Mouse (Mus musculus): ENCODE results near the gene Zfp607b.

Gene Zfp607b

DNA sequence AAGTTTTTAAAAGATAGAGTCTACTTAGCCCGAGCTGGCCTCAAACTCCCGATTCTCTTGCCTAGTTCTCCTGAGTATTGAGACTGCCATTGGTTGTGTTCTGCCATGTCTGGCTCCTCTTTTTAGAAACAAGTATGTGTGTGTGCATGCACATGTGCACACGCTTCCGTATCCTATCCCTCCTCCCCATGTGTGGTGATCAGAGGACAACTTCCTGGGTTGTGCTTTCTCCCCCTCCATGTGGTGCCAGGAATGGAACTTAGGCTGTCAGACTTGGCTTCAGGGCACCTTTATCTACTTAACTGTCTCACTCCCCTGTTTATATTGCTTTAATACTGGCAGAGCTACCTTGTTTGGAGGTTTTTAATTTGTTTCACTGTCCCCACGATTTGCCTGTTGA, 3.9 kb upstream of the Zfp607b start:
- no peak for DNase-seq (ENCODE audit: low read depth, low spot score)

DNA sequence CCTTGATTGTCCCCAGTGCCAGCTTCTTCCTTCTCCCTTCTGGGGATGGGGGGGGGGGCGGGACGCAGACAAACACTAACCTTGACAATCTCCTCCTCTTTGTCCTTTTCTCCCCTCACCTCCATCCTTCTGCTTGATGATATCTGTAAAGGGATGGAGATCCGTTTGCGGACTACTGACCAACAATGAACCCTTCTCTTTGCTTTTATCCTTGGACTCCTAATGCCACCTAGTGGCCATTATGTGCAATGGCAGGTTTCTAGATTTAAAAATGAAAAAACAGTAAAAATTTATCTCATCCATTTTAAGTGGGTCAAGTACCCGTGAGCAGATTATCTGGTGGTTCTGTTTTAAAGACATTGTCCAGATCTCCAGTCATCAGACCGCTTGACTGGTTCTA, 3.5 kb upstream of the Zfp607b start:
- DNase-seq (ENCODE audit: low read depth, low spot score) = peak; percentile 54

DNA sequence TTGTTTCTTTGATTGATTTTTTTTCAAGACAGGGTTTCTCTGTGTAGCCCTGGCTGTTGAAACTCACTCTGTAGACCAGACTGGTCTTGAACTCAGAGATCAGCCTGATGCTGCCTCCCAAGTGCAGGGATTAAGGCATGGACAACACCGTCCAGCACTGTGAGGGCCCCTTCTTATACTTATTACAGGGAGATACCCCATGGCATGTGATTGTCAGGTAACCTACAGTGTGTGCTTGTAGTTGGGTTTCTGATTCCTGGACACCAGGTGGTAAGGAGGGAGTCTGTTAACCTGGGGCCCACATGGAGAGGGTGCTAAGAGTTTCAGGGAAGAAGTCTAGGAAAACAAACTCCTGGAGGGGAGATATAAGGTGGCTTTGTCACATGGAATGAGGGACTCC, 2.1 kb upstream of the Zfp607b start:
- no peak for DNase-seq (ENCODE audit: low read depth, low spot score)

DNA sequence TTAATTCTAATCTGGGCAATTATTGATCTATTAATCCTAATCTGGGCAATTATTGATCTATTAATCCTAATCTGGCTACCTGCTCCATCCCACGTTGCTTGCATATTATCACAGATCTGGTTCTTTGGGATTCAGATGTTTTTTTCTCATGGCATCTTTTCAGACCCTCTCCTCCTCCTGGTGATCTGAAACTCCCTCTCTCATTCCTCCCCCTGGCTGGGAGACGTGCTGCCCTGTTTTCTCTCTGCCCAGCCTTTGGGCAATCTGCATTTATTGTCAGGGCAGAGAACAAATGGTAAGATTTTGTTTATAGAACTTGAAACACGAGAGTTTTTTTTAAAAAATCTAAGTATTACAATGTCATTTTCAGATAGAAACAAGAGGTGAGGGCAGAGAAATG, 1.3 kb upstream of the Zfp607b start:
- no peak for DNase-seq (ENCODE audit: low read depth, low spot score)

DNA sequence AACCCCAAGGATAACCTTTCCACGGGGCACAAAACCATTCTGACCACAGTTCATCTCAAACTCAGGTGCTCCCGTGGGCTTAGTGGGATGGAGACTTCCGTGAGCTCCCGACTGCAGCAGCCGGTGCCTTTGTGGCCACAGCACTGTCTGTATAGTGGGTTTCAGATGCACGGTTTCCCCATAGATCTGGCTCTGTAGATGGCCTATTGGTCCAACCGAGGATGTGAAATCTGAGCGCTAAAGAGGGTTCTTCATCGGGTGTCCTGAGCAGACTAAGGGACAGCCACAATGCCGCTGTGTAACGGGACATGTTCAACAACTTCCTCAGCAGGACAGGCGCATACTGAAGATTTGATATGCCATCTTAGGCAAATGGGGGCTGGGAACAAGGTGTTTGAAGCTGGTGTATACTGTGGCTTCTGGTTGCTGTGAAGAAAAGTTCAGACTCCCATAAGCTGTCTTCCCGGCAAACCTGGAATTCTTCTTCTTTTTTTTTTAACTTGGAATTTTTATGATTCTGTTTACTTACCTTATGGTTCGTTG, 823 bp upstream of the Zfp607b start:
- DNase-seq (ENCODE audit: low read depth, low spot score) = peak; percentile 24

DNA sequence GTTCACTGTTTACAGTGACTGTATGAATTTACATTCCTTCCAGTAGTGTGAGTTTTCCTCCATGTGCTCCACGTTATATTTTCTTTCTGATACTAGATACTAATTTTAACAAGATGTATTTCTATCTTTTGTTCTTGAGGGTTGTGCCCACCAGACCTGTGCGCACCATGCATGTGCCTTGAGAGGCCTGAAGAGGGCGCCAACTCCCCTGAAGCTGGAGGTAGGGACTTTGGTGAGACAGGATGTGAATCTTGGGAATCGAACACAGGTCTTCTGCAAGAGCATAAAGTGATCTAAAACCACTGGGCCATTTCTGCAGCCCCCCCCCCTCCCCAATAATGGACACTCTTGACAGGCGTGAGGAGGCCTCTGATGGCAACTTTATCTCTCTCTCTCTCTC, 1.9 kb downstream of the Zfp607b start:
- peak; percentile 75 for DNase-seq (ENCODE audit: low read depth, low spot score)

DNA sequence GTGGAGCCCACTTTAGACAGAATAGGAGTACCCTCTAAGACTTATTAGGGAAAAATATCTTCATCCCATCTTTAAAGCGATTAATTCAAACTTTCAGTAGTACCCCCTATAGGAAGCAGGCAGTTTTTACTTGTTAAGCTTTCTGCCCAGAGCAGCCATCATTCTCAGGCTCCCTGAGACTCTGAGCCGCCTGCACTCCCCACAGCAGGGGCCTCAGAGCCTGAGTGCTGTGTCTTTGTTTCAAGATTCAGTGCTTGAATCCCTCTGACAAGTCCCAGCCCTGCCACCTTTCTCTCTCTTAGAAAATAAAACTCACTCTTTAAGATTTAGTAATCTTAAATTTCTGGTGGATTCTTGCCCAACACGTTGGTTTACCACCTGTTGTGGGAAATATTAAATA, 7.6 kb downstream of the Zfp607b start:
- no peak for DNase-seq (ENCODE audit: low read depth, low spot score)

DNA sequence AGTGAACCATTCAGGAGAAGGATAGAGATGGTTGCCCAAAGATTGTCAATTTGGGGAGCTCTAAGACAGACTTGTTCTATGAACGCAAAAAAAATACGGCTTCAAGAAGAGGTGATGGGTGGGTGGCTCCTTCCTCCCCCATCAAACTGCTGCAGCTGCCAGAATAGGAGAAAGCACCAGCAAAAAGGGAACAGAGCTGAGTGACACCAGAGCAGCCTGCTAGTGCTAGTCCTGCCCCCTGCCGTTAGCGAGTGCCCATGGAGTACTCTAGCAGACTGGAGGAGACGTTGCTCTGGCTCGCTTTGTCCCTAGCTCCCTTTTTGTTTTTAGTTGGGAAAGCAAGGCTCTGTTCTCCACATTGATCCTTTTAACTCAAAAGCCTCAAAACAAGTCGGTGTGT, 21.3 kb downstream of the Zfp607b start:
- DNase-seq (ENCODE audit: low read depth, low spot score) = no peak

DNA sequence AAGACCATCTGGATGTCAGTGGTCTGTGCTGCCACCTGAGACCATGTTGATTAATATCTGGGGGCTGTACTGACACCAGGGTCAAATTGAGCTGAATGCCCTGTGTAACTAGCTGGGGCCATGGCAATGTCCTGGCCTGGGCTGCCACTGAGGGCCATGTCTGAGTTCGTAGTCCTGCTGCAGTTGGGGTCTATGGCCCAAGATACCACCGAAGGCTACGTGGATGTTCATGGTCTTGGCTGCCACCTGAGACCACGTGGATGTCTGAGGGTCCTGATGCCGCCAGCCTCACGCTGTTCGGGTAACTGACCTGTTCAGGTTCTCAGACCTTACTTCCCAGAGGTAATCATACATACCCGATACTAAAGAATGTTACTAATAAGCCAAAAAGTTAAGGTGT, 32.8 kb downstream of the Zfp607b start:
- DNase-seq (ENCODE audit: low read depth, low spot score) = no peak

DNA sequence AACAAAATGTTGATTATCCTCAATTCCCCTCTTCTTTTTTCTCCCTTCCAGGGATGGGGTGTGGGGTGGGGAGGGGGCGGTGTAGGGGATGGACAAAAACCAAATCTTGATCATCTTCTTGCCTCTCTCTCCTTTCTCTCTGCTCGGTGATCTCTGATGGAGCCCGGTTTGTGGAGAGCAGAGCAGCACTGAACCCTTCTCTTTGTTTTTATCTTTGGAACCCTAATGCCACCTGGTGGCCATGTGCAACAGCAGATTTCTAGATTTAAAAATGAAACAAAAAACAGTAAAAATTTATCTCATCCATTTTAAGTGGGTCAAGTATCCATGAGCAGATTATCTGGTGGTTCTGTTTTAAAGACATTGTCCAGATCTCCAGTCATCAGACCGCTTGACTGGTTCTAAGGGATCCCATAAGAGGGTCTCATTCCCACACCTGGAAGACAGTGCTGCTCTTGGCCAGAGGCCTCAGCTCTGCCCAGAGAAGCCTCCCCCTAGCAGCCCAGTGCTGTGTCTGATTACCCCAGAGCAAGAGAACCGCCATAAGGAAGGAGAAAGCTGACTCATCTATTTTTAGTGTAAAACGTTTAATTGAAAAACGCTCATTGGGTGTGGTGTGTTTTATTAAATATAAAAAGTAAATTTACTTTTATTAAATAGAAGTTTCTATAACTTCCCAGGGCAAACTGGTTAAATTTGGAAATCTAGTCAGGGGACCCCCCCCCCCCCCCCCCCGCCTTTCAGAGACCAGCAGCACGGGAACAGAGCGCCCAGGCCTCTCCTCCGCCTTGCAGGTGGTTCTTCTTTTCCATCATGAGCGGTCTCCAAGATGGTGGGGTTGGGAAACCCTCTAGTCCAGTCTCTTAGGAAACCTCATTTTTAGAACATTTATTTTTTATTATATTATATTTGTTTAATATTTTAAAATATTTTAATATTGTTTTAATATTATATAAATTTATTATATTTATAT, 36.7 kb downstream of the Zfp607b start:
- DNase-seq (ENCODE audit: low read depth, low spot score) = peak; percentile 82

DNA sequence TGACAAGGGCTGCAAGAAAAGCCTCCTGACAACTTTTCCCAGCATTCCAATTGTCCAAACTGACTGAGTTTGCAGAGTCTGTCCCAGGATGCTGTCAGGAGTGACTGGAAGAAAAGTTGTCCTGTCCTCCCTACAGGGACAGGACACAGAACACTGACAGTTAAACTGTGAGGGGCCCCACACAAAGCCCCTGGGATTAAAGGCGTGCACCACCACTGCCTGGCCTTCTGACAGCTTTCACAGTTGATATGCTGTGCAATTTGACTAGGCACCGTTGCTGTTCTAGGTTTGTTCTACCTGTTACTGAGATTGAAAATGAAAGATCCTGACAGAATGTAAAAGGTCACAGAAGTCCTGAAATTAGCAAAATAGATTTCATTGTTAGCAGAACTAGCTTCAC, 38.3 kb downstream of the Zfp607b start:
- DNase-seq (ENCODE audit: low read depth, low spot score) = no peak

DNA sequence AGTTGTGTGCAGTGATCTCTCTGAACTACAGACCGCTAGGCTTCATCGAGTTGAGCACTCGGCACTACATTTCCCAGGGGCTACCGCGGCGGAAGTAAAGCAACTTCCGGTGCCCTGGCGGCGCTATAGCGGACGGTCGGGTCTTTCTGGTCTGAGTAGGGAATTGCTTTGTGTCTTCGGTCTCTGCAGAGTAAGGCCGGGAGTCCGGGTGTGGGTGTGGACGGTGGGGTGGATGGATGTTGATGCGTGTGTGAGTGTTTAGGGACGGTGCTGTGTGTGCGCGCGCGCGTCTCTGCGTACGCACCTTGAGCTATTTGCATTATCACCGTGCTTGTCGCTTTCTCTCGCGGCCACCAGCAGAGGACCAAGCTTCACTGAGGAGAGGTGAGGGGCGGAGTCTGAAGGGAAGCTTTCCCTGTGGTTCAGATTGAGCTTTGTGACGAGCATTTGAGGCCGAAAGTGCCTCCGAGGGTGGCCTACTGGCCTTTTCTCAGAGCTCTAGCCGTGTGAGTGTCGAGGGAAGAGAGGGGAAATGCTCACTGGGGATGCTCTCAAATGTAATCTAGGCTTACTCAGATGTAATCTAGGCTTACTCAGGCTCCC, 42.2 kb downstream of the Zfp607b start, which contains the start of gene Zfp60:
Gene Zfp60 (plus strand): TSS at position 109 of the 603 bp plus-strand sequence.
- peak; percentile 89 for DNase-seq (ENCODE audit: low read depth, low spot score)

DNA sequence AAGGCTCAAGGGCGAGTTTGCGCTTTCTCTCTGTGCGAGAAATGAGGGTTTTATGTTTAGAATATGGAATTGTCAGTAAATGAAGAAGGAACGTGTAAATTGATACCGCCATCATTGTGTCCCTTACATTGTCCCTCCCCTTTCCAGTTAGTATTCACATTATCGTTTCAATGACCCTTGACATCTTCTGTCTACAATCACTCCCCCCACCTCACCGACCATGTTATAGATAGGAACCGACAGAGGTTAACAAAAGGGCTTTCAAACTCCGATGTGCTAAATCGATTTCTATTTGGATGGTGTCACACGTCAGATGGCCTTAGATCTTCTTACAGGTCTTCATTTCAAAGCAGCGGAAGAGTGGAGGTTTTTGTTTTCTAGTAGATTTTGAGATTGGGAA, 42.8 kb downstream of the Zfp607b start:
- DNase-seq (ENCODE audit: low read depth, low spot score) = peak; percentile 27

DNA sequence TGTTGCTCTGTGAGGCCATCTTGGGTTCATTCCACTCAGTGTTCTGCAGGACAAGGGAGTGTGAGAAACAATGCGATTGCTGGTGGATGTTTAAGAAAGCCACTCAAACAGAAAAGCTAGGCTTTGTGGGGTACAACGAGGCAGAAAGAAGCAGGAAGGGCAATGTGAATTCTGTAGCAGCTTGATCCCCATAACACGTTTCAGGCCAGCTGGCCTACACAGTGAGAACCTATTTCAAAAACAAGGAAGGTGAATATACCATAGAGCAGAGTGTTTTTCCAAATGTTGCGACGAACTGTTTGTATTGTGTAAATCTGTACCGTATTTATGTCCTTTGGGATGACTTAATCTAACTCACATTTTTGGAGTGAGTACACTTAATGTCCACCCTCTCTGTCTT, 43.4 kb downstream of the Zfp607b start:
- DNase-seq (ENCODE audit: low read depth, low spot score) = no peak

DNA sequence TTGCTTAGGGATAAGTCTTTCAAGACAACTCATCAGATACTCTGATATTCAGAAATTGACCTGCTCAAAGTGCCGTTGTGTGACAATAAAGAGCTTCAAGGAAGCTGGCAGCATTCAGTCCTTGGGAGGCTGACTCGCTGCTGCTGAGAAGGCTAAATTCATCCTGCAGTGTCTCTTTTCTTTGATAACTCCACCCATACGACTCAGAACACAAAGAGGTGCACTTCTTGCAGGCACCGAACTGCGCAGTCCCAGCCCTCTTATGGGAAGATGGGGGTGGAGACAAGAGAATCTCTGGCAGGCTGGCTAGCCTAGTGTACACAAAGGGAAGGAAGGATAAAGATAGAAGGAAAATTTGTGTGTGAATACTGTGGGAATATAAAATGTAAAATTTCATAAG, 46.3 kb downstream of the Zfp607b start:
- DNase-seq (ENCODE audit: low read depth, low spot score) = no peak

Measured in CD4-positive, CD25-positive, alpha-beta regulatory T cell, adult 2 months (primary cell).